Mouse (Mus musculus) liver, embryonic 16.5 days (tissue): ENCODE measurements around the gene Abcg1. TPM values are rescaled to one million over a fixed set of nuclear protein-coding genes. Genes with fewer than 3 reads are reported as not detected.

Source experiments
- ATAC-seq: fragments of 200-750 bp; cut with Nextera tagmentation; 2 replicates; pipeline ENCODE4 v1.8.0; 2017; ENCODE audit warnings: low read depth, mild to moderate bottlenecking, moderate number of reproducible peaks, moderate library complexity
- H3K27ac ChIP-seq: fragments of 300-500 bp; sonication (generic); 2 replicates; pipeline ENCODE4 v1.5.1; 2014; ENCODE audit warnings: mild to moderate bottlenecking, low read length
- H3K27me3 ChIP-seq: fragments of 300-500 bp; sonication (generic); 2 replicates; pipeline ENCODE4 v1.6.1; 2014; ENCODE audit warnings: low read depth, low read length, mixed read lengths; ENCODE audit not compliant: control insufficient read depth, insufficient read depth
- H3K36me3 ChIP-seq: fragments of 300-500 bp; sonication (generic); 2 replicates; pipeline ENCODE4 v1.6.1; 2014; ENCODE audit warnings: mild to moderate bottlenecking; ENCODE audit not compliant: control insufficient read depth, insufficient read depth
- H3K4me1 ChIP-seq: fragments of 300-500 bp; sonication (generic); 2 replicates; pipeline ENCODE4 v1.6.1; 2014; ENCODE audit warnings: low read depth, low read length, mixed read lengths; ENCODE audit not compliant: control insufficient read depth
- H3K4me2 ChIP-seq: fragments of 300-500 bp; sonication (generic); 2 replicates; pipeline ENCODE4 v1.6.1; 2014; ENCODE audit warnings: low read depth, low read length, mixed read lengths
- H3K4me3 ChIP-seq: fragments of 300-500 bp; sonication (generic); 2 replicates; pipeline ENCODE4 v1.5.1; 2014; ENCODE audit warnings: low read depth, mild to moderate bottlenecking, low read length
- H3K9ac ChIP-seq: fragments of 300-500 bp; sonication (generic); 2 replicates; pipeline ENCODE4 v1.6.1; 2014; ENCODE audit warnings: low read depth, low read length
- H3K9me3 ChIP-seq: fragments of 300-500 bp; sonication (generic); replicated peaks from 2 replicates; pipeline ENCODE4 v1.6.1; 2016; ENCODE audit warnings: low read length; ENCODE audit not compliant: control insufficient read depth
- WGBS: fragments of 180-500 bp; shearing (Covaris S2); extraction: QIAGEN DNeasy Blood & Tissue Kit; methylation state at CpG from one replicate; pipeline ENCODE4 v1.1.7; 2014; ENCODE audit not compliant: insufficient replicate concordance; 5-methylcytosine and 5-hydroxymethylcytosine counted together
- polyA plus RNA-seq: library from polyadenylated mRNA; unstranded; fragments of >200 nt; fragmentation: Nextera tagmentation; extraction: Ambion mirVana; gene quantifications from 2 replicates; pipeline ENCODE4 v1.2.1, GENCODE M21; 2015

Abcg1 gene
- polyA plus RNA-seq, 1 experiment from 2014 or later: 10.8 TPM

DNA sequence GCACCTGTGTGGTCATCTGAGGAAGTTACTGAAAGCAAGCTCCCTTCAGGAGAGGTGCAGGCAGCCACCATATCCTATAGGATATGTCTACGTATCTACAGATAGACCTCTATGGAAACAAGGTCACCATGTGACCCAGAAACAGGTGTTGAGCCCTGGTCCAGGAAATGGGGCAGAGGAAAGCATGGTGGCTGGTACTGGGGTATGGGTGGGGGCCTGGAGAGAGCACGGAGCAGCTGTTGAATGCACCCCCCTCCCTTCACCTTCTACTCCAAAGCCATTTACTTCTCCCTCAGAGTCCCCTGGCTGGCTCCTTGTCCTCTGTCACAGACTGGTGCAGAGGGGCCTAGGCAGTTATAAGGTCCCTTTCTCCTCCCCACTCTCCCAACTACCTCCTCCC, 106.3 kb downstream of the Abcg1 start:
- Histone ChIP-seq H3K4me2 (no peak overlapping the region), H3K27me3 (no peaks in the 10 kb centered on the region), H3K4me1 (no peaks in the 10 kb centered on the region), H3K9me3 (no peaks in the 10 kb centered on the region), H3K4me3 (no peak overlapping the region), H3K36me3 (no peaks in the 10 kb centered on the region), H3K27ac (no peak overlapping the region), H3K9ac (no peak overlapping the region)
- no peak for ATAC-seq
- WGBS: 60% methylated on average over 2 of the region's 2 CpGs

- Histone ChIP-seq H3K4me1 (no peaks in the 10 kb centered on the region), H3K4me2 (no peak within 1 kb of the TSS), H3K27ac (no peak within 1 kb of the TSS), H3K27me3 (no peaks in the 10 kb centered on the region), H3K9ac (no peak within 1 kb of the TSS), H3K4me3 (no peak within 1 kb of the TSS), H3K9me3 (no peaks in the 10 kb centered on the region), H3K36me3 (no peaks in the 10 kb centered on the region)
- 55% methylated on average over 6 of the region's 6 CpGs for WGBS
- no peak for ATAC-seq
Observed at GRCm38 (mm10) chr17:31165127-31165526, 107.7 kb downstream of the Abcg1 start, which contains the start of gene Tff1. Tff1 (minus strand) TSS chr17:31165277.

Other genes starting within 250 kb of the Abcg1 start
- not detected in 2 replicates for gene Glp1r, start 155.9 kb upstream of the Abcg1 start, polyA plus RNA-seq
- gene Umodl1, start 103.0 kb upstream of the Abcg1 start, polyA plus RNA-seq: 0.05 TPM in 1 of 2 replicates, not detected in the other
- gene Tff3, start 72.0 kb downstream of the Abcg1 start, polyA plus RNA-seq: 144 and 179 TPM in 2 replicates
- 0.37 TPM in 1 of 2 replicates, not detected in the other for gene Tff2, start 86.6 kb downstream of the Abcg1 start, polyA plus RNA-seq
- 0.50 TPM in 1 of 2 replicates, not detected in the other for gene Tff1, start 107.6 kb downstream of the Abcg1 start, polyA plus RNA-seq
- 0.47 and 0.51 TPM in 2 replicates for gene Tmprss3, start 141.3 kb downstream of the Abcg1 start, polyA plus RNA-seq
- 6.3 and 8.2 TPM in 2 replicates for gene Ubash3a, start 150.2 kb downstream of the Abcg1 start, polyA plus RNA-seq
- 0.19 and 0.20 TPM in 2 replicates for gene Rsph1, start 219.7 kb downstream of the Abcg1 start, polyA plus RNA-seq
- gene Slc37a1, start 229.1 kb downstream of the Abcg1 start, polyA plus RNA-seq: 2.4 and 2.5 TPM in 2 replicates